Mouse (Mus musculus): ENCODE data around the gene Ffar2.
"Not testable (repeated sequence)": the region's sequence is repeated elsewhere in the genome, so short reads cannot be mapped to it uniquely, and the experiment has no call there.

Gene Ffar2

GRCm38 (mm10) chr7:30823675-30824074 is at the start of gene Ffar2:
TSS of gene Ffar2 (minus strand) at chr7:30823775.
- no peak for DNase-seq (ENCODE audit: low spot score)

DNA sequence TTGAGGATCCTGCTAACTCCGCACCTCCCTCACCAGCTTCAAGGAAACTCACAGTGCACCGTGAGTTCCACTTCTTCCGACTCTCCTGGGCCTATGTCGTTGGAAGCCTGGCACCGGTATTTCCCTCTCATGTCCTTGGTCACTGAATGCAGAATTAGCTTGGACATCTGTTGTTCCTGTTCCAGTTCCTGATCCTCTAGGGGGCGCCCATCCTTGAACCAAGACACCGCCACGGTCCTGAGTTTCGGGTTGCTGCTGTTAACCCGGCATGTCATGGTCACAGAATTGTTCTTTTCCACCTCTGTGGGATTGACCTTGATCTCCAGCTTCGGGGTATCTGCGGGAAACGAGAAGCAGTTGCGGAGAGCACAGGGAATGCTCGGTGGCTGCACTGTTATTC is 49.5 kb upstream of the Ffar2 start:
- DNase-seq (ENCODE audit: low spot score), result peak; percentile 68

DNA sequence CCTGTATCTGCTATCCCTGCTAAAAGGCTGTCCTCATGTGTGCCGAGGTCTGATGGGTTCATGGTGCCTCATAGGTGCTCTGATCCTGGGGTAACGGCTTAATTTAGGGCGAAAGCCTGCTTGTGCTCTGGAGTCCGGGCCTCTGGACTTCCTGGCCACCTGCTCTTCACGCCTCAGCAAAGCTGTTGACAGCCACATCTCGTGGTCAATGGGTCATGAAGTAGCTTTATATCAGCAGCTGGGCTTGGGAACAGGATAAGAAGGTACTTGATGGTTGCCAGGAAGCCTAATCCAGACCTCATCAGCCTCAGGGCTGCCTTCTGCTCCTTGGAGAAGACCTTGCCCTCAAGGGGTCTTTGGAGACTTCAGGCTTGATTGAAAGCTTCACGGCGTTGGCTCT is 39.8 kb upstream of the Ffar2 start:
- DNase-seq (ENCODE audit: low spot score), result no peak

DNA sequence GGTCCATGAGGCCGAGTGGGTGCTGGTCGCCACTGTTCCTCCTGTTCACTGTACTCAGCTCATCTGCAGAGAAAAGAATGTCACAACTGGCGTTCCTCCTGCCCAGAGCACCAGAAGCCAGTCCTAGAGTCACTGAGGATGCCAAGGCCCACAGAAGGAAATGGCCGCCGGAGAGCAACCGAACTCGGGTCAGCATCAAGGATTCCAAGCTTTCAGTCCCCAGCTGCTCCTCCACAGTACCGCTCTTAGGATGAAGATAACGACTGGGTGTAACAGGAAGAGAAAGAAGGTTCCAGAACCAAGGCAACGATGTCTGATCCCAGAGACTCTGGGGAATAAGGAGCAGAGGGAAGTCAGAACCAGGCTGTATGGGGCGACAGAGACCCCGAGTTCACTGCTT is 37.9 kb upstream of the Ffar2 start, which contains the start of gene Ffar1:
Gene Ffar1 (minus strand): TSS at position 101 of the 400 bp plus-strand sequence.
- DNase-seq (ENCODE audit: low spot score), result no peak

GRCm38 (mm10) chr7:30859635-30860402 is 36.2 kb upstream of the Ffar2 start:
- DNase-seq (ENCODE audit: low spot score), result no peak

DNA sequence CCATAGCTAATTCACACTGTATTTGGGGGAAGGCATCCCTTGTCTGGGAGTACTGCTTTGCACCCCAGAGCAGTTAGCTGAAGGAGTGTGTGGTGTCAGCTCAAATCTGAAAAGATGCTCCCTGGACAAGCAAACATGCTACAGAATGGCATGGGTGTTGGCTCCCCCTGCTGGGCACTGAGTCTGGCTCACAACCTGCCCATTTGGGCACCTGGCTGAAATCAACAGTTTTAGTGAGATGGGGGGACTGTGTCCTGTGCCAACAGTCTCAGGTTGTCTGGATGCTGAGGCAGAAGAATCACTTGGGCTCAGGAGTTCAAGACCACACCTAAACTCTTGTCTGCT is 35.7 kb upstream of the Ffar2 start:
- peak; percentile 46 for DNase-seq (ENCODE audit: low spot score)

GRCm38 (mm10) chr7:30857746-30858145 is 34.2 kb upstream of the Ffar2 start:
- DNase-seq (ENCODE audit: low spot score), result no peak

GRCm38 (mm10) chr7:30856078-30856477 is 32.5 kb upstream of the Ffar2 start, which contains the start of gene Ffar3:
TSS of gene Ffar3 (minus strand) at chr7:30856178.
- no peak for DNase-seq (ENCODE audit: low spot score)

DNA sequence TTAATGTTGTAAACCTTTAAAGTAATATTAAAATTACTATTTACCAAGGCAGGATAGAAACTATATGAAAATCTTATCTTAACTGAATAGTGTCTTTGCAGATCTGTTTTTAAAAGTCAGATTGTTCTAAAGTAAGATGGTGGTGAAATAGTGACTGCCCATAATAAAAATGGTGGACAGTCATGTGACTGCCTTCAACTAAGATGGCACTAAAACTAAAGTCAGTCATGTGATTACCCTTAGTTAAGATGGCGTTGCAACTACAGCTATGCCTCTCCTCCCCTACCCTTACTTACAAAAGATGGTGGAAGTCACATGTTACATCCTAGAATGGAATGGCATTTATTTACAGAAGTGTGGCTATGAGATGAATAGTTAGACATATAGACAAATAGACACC is 27.8 kb upstream of the Ffar2 start:
- DNase-seq (ENCODE audit: low spot score), result no peak

GRCm38 (mm10) chr7:30847934-30848333 is 24.4 kb upstream of the Ffar2 start:
- DNase-seq (ENCODE audit: low spot score), result no peak

GRCm38 (mm10) chr7:30847386-30847785 is 23.8 kb upstream of the Ffar2 start:
- DNase-seq (ENCODE audit: low spot score), result no peak

DNA sequence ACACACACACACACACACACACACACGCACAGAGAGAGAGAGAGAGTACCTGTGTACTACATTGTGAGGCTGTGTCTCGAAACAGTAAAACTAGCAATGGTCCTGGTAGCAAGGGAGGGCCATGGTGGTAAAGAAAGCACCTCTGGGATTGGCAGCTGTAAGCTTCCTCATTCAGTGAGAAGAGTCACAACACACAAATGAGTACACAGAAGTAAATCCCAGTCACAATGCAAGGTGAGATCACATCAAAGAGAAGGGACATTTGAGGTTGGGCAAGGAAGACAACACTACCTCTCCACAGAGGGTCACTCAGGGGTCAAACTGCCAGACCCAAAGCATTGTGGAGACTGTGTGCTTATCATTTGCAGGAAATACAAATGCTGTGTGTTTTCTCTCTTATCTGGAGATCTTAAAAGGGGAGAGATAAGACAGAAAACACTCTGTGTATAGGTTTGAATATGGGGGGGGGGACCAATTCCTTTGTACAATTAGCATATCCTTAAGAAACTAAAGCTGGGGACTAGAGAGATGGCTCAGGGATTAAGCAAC is 23.0 kb upstream of the Ffar2 start:
- no peak for DNase-seq (ENCODE audit: low spot score)

DNA sequence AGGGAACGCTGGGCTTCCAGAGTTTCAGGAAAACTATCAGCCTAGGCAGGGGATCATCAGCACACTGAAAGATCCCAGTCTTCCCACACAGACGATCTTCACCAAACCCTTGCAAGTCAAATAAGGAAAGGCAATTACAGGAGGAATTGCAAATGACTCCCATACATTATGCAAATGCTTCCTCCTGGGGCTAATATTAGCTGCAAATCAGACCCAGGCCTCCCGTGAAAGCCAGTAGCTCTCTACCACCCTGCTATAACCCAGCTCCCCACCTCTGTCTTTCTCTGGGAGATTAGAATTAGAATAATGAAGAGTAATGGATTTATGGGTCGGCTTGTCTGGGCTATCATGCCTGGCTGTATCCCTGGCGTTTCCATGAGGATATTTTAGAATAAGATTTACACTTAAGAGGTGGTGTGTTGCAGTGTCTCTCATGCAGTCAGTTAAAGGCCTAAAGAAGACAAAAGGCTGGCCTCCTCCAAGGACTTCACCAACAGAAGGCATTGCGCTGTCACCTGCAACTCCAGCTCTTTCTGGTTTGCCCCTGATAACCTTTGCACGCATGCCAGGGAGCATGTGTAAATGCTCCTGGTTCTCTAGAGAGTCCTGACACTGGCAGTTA is 21.2 kb upstream of the Ffar2 start:
- DNase-seq (ENCODE audit: low spot score), result no peak

DNA sequence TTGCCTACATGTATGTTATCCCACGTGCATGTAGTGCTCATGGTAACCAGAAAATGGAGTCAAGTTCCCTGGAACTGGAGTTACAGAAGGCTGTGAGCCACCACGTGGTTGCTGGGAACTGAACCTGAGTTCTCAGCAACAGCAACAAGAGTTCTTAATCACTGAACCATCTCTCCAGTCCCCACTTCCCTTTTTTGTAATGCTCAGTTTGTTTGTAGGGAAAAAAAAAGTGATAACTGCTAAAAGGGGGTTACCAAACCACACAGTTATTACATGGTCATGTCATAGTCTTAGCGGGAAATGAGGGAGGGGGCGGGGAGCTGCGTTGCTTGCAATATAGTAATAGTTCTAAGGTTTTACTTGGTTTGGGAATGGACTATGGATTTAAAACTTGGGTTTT is 18.5 kb upstream of the Ffar2 start:
- DNase-seq (ENCODE audit: low spot score), result no peak

- no peak for DNase-seq (ENCODE audit: low spot score)
Observed at GRCm38 (mm10) chr7:30841379-30841778, 17.8 kb upstream of the Ffar2 start.

DNA sequence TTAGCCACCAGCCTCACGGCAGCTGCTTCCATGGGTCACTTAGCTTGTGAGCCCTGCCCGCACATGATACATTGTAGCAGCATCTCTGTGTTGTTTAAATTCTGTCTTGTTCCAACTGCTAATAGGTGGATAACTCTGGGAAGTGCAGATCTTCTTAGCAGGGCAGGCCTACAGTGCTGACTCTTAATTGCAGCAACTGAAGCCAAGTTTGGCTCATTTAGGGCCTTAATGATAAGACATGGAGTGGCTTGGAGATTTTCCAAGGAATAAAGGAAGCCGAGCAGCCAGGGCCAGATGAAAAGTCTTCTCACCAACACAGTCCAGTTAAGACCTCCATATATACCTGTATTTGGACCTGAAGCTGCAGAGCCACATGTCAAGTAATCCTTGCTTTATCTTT is 16.7 kb upstream of the Ffar2 start:
- peak; percentile 35 for DNase-seq (ENCODE audit: low spot score)

- DNase-seq (ENCODE audit: low spot score), result no peak
Observed at GRCm38 (mm10) chr7:30837277-30837676, 13.7 kb upstream of the Ffar2 start.

GRCm38 (mm10) chr7:30832684-30833083 is 9.1 kb upstream of the Ffar2 start:
- not testable (repeated sequence) for DNase-seq (ENCODE audit: low spot score)

DNA sequence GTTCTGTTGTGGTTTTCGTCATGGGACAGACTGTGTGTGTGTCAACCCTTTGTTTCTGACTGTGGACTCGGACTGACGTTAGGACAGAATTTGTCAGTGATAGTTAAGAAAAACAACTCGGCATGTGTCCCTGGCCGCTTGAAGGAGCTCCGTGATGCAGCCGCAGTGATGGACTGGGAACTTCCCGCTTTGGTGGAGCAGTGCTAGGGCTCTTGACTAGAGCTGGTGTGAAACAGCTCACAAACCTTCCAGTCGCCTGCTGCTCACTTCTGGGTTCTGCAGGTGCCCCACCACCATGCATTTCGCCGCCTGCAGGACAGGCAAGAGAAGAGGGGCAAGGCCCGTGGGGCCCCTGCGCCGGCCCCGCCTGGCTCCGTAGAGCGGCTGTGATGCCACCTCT is 8.7 kb upstream of the Ffar2 start:
- DNase-seq (ENCODE audit: low spot score), result no peak

DNA sequence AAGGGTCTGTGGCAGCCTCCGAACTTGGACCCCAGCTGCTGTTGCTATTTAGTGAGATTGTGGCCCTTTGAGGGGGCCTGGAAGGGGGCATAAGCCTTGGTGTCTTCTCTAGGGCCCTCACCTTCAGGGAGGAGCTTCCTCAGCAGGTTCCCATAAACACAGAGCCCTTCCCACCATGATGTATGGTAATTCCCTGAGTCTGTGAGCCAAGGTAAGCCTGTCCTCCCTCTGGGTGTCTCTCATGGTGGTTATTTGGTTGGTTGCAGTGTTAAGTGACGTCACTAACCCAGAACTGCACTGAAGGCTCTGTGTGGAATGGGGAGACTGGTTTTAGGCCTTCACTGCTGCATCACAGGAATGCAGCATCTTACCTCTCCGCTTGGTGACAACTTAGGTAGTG is 5.9 kb upstream of the Ffar2 start:
- DNase-seq (ENCODE audit: low spot score), result no peak

DNA sequence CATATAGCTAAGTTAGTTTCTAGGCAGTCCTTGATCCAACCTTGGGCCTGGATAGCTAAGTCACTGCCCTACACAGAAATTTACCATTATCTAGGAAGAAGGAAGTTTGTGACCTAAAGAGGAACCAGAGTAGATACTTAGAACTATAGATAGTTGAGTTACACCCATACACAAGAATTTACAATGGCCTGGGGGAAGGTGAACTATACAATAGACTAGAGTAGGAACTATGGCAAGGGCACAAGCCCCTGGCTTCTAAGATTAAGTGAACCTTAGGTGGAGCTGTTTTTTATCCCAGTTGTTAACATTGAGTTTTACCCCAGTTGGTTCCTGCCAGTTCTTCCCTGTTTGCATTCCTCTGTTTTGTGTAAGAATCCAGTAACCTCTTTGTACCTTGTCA is 5.3 kb upstream of the Ffar2 start:
- DNase-seq (ENCODE audit: low spot score), result not testable (repeated sequence)

DNA sequence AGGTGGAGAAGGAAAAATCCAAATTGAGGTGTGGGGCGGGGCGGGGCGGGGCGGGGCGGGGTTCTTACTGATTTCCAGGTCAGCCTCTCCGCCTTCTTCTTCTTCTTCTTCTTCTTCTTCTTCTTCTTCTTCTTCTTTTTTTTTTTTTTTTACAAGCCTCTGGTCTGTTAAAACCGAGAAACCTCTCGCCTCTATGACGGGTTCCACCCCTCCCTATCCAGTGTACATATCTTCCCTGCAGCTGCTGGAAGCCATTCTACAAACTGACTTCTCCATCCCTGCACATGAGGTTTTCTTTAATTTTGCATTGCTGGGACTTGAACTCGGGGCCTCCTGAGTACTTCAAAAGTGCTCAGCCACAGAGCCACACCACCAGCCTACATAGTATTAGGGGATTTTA is 3.1 kb upstream of the Ffar2 start:
- no peak for DNase-seq (ENCODE audit: low spot score)

DNA sequence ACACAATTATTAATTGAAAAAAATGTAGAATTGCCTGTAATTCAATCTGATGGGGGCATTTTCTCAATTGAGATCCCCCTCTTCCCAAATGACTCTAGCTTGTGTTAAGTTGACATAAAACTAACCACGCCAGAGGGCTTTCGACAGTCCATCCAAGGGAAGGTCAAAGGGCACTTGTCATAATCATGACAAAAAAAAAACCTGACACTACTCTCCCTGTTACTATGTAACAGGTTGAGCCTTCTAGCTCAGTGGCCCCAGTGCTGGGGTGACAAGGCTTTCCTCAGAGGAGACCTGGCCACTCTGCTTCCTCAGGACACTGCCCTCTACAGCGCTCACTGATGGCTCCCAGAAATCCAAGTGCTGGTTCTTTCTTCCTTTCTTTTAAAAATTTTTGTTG is 731 bp upstream of the Ffar2 start:
- DNase-seq (ENCODE audit: low spot score), result no peak

GRCm38 (mm10) chr7:30821532-30821931 is 2.0 kb downstream of the Ffar2 start:
- DNase-seq (ENCODE audit: low spot score), result no peak

All from testis, postnatal 14 days (tissue).